Mouse (Mus musculus) testis, adult 2 months (tissue): ENCODE results near the gene Osbpl2.

Source experiments
- CTCF ChIP-seq: fragments of 200-500 bp; IDR thresholded peaks from 2 replicates; pipeline ENCODE4 v1.5.1; 2012; ENCODE audit warnings: low read depth, mild to moderate bottlenecking, inconsistent platforms, low read length, moderate library complexity; ENCODE audit not compliant: control insufficient read depth, insufficient read depth, insufficient replicate concordance
- POLR2A ChIP-seq: fragments of 200-500 bp; IDR thresholded peaks from 2 replicates; pipeline ENCODE4 v1.6.1; 2012; ENCODE audit warnings: low read depth, mild to moderate bottlenecking, inconsistent platforms, low read length, moderate library complexity; ENCODE audit not compliant: control insufficient read depth

GRCm38 (mm10) chr2:180201303-180201702, 82.2 kb downstream of the Osbpl2 start:
- no peak for TF ChIP-seq CTCF
- no peak for TF ChIP-seq POLR2A
